ENCODE assay signal across 17 mouse cellular contexts in genomic region chr3:121133039-121133438, GRCm38 (mm10).
"Had no signal": no experiment of that assay in that cellular context is flagged by ENCODE, and none has a peak within 500 bp of the region (broad histone marks: within the 10 kb centered on the region; RNA-seq: fewer than 3 reads in every experiment).

No protein-coding gene starts in this region.

- ATAC-seq: liver, embryonic 12.5 days; liver, postnatal 0 days; lung, postnatal 0 days; midbrain, embryonic 13.5 days; midbrain, embryonic 15.5 days; midbrain, embryonic 16.5 days had no signal

- DNase-seq: left cerebral cortex, postnatal 4 days; liver; liver, embryonic 13.5 days; liver, postnatal 0 days; lung, adult 18-20 months; lung, adult 2 months; lung, embryonic 14.5 days; lung, postnatal 10 days; lung, postnatal 14 days; lung, postnatal 36 days; lung, postnatal 4 days; midbrain, embryonic 14.5 days had no signal
